Mouse (Mus musculus): Measurements from ENCODE around the gene Slc35b2.

Gene Slc35b2

GRCm38 (mm10) chr17:45563655-45564530, at the start of gene Slc35b2:
Gene Slc35b2, plus strand, starts transcription at chr17:45563874.
- DNase-seq (ENCODE audit: low spot score) = peak; percentile 84

GRCm38 (mm10) chr17:45515204-45515726, 48.4 kb upstream of the Slc35b2 start:
- DNase-seq (ENCODE audit: low spot score) = no peak

- no peak for DNase-seq (ENCODE audit: low spot score)
These were observed 47.9 kb upstream of the Slc35b2 start for GRCm38 (mm10) chr17:45515806-45516205.

GRCm38 (mm10) chr17:45516488-45516887, 47.2 kb upstream of the Slc35b2 start:
- peak; percentile 32 for DNase-seq (ENCODE audit: low spot score)

GRCm38 (mm10) chr17:45517135-45517534, 46.5 kb upstream of the Slc35b2 start:
- no peak for DNase-seq (ENCODE audit: low spot score)

- no peak for DNase-seq (ENCODE audit: low spot score)
These were observed 46.0 kb upstream of the Slc35b2 start for GRCm38 (mm10) chr17:45517549-45518215.

- no peak for DNase-seq (ENCODE audit: low spot score)
These were observed 44.8 kb upstream of the Slc35b2 start for GRCm38 (mm10) chr17:45518766-45519475.

- DNase-seq (ENCODE audit: low spot score) = no peak
These were observed 43.5 kb upstream of the Slc35b2 start for GRCm38 (mm10) chr17:45520136-45520535.

GRCm38 (mm10) chr17:45523263-45523662, 40.4 kb upstream of the Slc35b2 start, which contains the start of gene Tcte1:
Gene Tcte1, plus strand, starts transcription at chr17:45523434.
- no peak for DNase-seq (ENCODE audit: low spot score)

GRCm38 (mm10) chr17:45524961-45525360, 38.7 kb upstream of the Slc35b2 start:
- DNase-seq (ENCODE audit: low spot score) = no peak

- DNase-seq (ENCODE audit: low spot score) = no peak
These were observed 37.1 kb upstream of the Slc35b2 start for GRCm38 (mm10) chr17:45526571-45526970.

- no peak for DNase-seq (ENCODE audit: low spot score)
These were observed 33.3 kb upstream of the Slc35b2 start for GRCm38 (mm10) chr17:45530346-45530782.

- DNase-seq (ENCODE audit: low spot score) = no peak
These were observed 30.8 kb upstream of the Slc35b2 start for GRCm38 (mm10) chr17:45532896-45533295.

GRCm38 (mm10) chr17:45536264-45536663, 27.4 kb upstream of the Slc35b2 start:
- DNase-seq (ENCODE audit: low spot score) = no peak

GRCm38 (mm10) chr17:45538394-45538793, 25.3 kb upstream of the Slc35b2 start:
- DNase-seq (ENCODE audit: low spot score) = no peak

GRCm38 (mm10) chr17:45539664-45540063, 24.0 kb upstream of the Slc35b2 start:
- no peak for DNase-seq (ENCODE audit: low spot score)

GRCm38 (mm10) chr17:45542129-45542528, 21.5 kb upstream of the Slc35b2 start:
- no peak for DNase-seq (ENCODE audit: low spot score)

- DNase-seq (ENCODE audit: low spot score) = no peak
These were observed 21.0 kb upstream of the Slc35b2 start for GRCm38 (mm10) chr17:45542705-45543104.

GRCm38 (mm10) chr17:45543115-45543514, 20.6 kb upstream of the Slc35b2 start:
- DNase-seq (ENCODE audit: low spot score) = no peak

GRCm38 (mm10) chr17:45544001-45544872, 19.4 kb upstream of the Slc35b2 start:
- DNase-seq (ENCODE audit: low spot score) = no peak

- DNase-seq (ENCODE audit: low spot score) = no peak
These were observed 18.8 kb upstream of the Slc35b2 start for GRCm38 (mm10) chr17:45544873-45545277.
